Mouse (Mus musculus) C2C12 (cell line): ENCODE data around the gene Gm28308.

ENCODE experiments used
- CEBPB ChIP-seq: IDR thresholded peaks from one replicate; pipeline ENCODE4 v1.6.1; 2011; ENCODE audit warnings: low read depth, mild to moderate bottlenecking, control low read depth, moderate library complexity
- CTCF ChIP-seq: IDR thresholded peaks from one replicate; pipeline ENCODE4 v1.5.1; 2011; ENCODE audit not compliant: control insufficient read depth, insufficient read depth, insufficient read length
- FOSL1 ChIP-seq: IDR thresholded peaks from one replicate; pipeline ENCODE4 v1.8.0; 2011; ENCODE audit warnings: mild to moderate bottlenecking, low read length; ENCODE audit not compliant: poor library complexity, insufficient read depth, severe bottlenecking
- MAX ChIP-seq: IDR thresholded peaks from one replicate; pipeline ENCODE4 v1.6.1; 2011; ENCODE audit warnings: mild to moderate bottlenecking, control low read depth
- MYOD1 ChIP-seq: IDR thresholded peaks from one replicate; pipeline ENCODE4 v1.6.1; 2011; ENCODE audit warnings: low read depth; ENCODE audit not compliant: control insufficient read depth, insufficient read length
- MYOG ChIP-seq: IDR thresholded peaks from one replicate; pipeline ENCODE4 v1.6.1; 2011; ENCODE audit not compliant: control insufficient read depth, insufficient read length; ENCODE audit errors: extremely low read depth
- USF1 ChIP-seq: IDR thresholded peaks from one replicate; pipeline ENCODE4 v1.6.1; 2011; ENCODE audit warnings: low read depth, mild to moderate bottlenecking, control low read depth, moderate library complexity

DNA sequence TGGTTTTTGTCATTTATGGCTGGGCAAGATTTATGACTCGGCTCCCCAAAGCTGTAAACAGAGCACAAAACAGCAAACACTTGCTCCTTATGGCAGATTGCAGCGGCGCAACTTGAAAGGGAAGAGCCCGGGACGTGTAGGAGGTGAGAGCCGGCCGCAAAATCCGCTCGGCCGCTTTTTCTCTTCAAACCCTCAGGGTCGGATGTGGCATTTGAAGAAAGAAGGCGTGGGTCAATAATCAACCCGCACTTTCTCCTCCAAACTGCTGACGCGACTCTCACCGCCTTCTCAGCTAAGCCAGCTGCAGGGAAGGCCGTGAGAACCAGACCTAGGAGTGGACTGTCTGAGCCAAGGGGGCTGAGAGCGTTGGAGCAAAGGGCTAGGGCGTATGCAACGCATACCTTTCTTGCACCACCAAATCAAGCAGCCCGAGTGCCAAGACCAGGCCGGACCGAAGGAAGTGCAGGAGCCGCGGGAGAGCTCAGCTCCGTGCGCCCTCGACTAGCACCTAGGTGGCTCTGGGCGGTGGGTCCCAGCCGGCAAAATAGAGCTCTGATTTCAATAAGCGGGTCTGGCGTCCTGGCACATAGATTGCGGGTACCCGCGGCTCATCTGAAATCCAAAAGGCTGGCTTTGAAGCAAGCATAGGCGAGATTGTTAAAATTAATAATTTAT is 35.9 kb downstream of the Gm28308 start, which contains the start of gene 5730596B20Rik:
- TF ChIP-seq CTCF (no peak), USF1 (no peak), CEBPB (no peak), MAX (no peak), MYOG (no peak), FOSL1 (no peak), MYOD1 (no peak)
